Mouse (Mus musculus) lung, postnatal 0 days (tissue): ENCODE results near the gene Zfp111. TPM values are rescaled to one million over a fixed set of nuclear protein-coding genes. Genes with fewer than 3 reads are reported as not detected.

Source experiments
- ATAC-seq: fragments of 200-750 bp; cut with Nextera tagmentation; 2 replicates; pipeline ENCODE4 v1.8.0; 2017; ENCODE audit warnings: moderate library complexity
- DNase-seq: peaks from one replicate; pipeline ENCODE4 v3.0.0-alpha.2; 2016; ENCODE audit warnings: low spot score
- H3K27ac ChIP-seq: fragments of 300-500 bp; sonication (generic); 2 replicates; pipeline ENCODE4 v1.5.1; 2014; ENCODE audit warnings: antibody characterized with exemption, mild to moderate bottlenecking, low read length, mixed read lengths
- H3K27me3 ChIP-seq: fragments of 300-500 bp; sonication (generic); replicated peaks from 2 replicates; pipeline ENCODE4 v1.6.1; 2014; ENCODE audit warnings: low read length, mixed read lengths; ENCODE audit not compliant: insufficient read depth
- H3K36me3 ChIP-seq: fragments of 300-500 bp; sonication (generic); 2 replicates; pipeline ENCODE4 v1.6.1; 2014; ENCODE audit warnings: low read length, mixed read lengths; ENCODE audit not compliant: insufficient read depth
- H3K4me1 ChIP-seq: fragments of 300-500 bp; sonication (generic); 2 replicates; pipeline ENCODE4 v1.6.1; 2014; ENCODE audit warnings: antibody characterized with exemption, low read depth, low read length, mixed read lengths; ENCODE audit not compliant: insufficient read depth
- H3K4me2 ChIP-seq: fragments of 300-500 bp; sonication (generic); replicated peaks from 2 replicates; pipeline ENCODE4 v1.6.1; 2014; ENCODE audit warnings: low read depth, mild to moderate bottlenecking, low read length, moderate library complexity, mixed read lengths
- H3K4me3 ChIP-seq: fragments of 300-500 bp; sonication (generic); 2 replicates; pipeline ENCODE4 v1.5.1; 2014; ENCODE audit warnings: low read depth, low read length
- H3K9ac ChIP-seq: fragments of 300-500 bp; sonication (generic); replicated peaks from 2 replicates; pipeline ENCODE4 v1.6.1; 2014; ENCODE audit warnings: low read depth, mild to moderate bottlenecking
- H3K9me3 ChIP-seq: fragments of 300-500 bp; sonication (generic); 2 replicates; pipeline ENCODE4 v1.6.1; 2016; ENCODE audit warnings: low read length, mixed read lengths
- CTCF ChIP-seq: IDR thresholded peaks from 2 replicates; pipeline ENCODE4 v1.5.1; 2016; ENCODE audit warnings: antibody characterized with exemption, mild to moderate bottlenecking
- EP300 ChIP-seq: IDR thresholded peaks from 2 replicates; pipeline ENCODE4 v1.6.1; 2016; ENCODE audit warnings: antibody characterized with exemption, mild to moderate bottlenecking, control low read depth
- WGBS: fragments of 180-500 bp; shearing (Covaris S2); extraction: QIAGEN DNeasy Blood & Tissue Kit; methylation state at CpG from one replicate; pipeline ENCODE4 v1.1.7; 2014; 5-methylcytosine and 5-hydroxymethylcytosine counted together
- polyA plus RNA-seq: library from polyadenylated mRNA; unstranded; fragments of >200 nt; fragmentation: Nextera tagmentation; extraction: Ambion mirVana; gene quantifications from 2 replicates; pipeline ENCODE4 v1.2.1, GENCODE M21; 2015

Gene Zfp111
- polyA plus RNA-seq, 1 experiment from 2014 or later, result 3.7 TPM

- Histone ChIP-seq H3K27ac (no peak overlapping the region), H3K36me3 (no peaks in the 10 kb centered on the region), H3K9ac (no peak overlapping the region), H3K4me2 (no peak overlapping the region), H3K27me3 (no peaks in the 10 kb centered on the region), H3K4me3 (no peak overlapping the region), H3K4me1 (no peaks in the 10 kb centered on the region), H3K9me3 (no peaks in the 10 kb centered on the region)
- 48% methylated on average over 4 of the region's 4 CpGs for WGBS
- DNase-seq, result no peak
- TF ChIP-seq CTCF, result no peak
- TF ChIP-seq EP300, result no peak
- ATAC-seq, result no peak
Measured at GRCm38 (mm10) chr7:24172191-24172590, 39.1 kb downstream of the Zfp111 start.

GRCm38 (mm10) chr7:24153272-24153671 lies 58.0 kb downstream of the Zfp111 start:
- TF ChIP-seq EP300, result no peak
- peak; percentile 53 for TF ChIP-seq CTCF
- ATAC-seq (no peak), DNase-seq (no peak)
- Histone ChIP-seq H3K4me2 (no peak overlapping the region), H3K4me3 (no peak overlapping the region), H3K9ac (no peak overlapping the region), H3K9me3 (no peaks in the 10 kb centered on the region), H3K27me3 (no peaks in the 10 kb centered on the region), H3K36me3 (no peaks in the 10 kb centered on the region), H3K4me1 (no peaks in the 10 kb centered on the region), H3K27ac (no peak overlapping the region)
- WGBS, result 6% methylated on average over 1 of the region's 1 CpGs

Other genes with a start within 250 kb of the Zfp111 start
- not detected in 2 replicates for gene Vmn1r181, start 236.8 kb downstream of the Zfp111 start, polyA plus RNA-seq
- gene V1rd19, start 209.8 kb downstream of the Zfp111 start, polyA plus RNA-seq, result not detected in 2 replicates
- gene Vmn1r183, start 158.2 kb downstream of the Zfp111 start, polyA plus RNA-seq, result not detected in 2 replicates
- 10.4 and 10.5 TPM in 2 replicates for gene Zfp180, start 129.5 kb downstream of the Zfp111 start, polyA plus RNA-seq
- gene Zfp112, start 99.1 kb downstream of the Zfp111 start, polyA plus RNA-seq, result 3.3 and 4.3 TPM in 2 replicates
- gene Zfp235, start 77.3 kb downstream of the Zfp111 start, polyA plus RNA-seq, result 10.2 and 11.5 TPM in 2 replicates
- 0.90 and 1.1 TPM in 2 replicates for gene Zfp114, start 36.4 kb downstream of the Zfp111 start, polyA plus RNA-seq
- 1.2 and 1.7 TPM in 2 replicates for gene Zfp109, start 26.1 kb upstream of the Zfp111 start, polyA plus RNA-seq
- gene Zfp108, start 43.4 kb upstream of the Zfp111 start, polyA plus RNA-seq, result 2.2 and 2.4 TPM in 2 replicates
- gene Zfp93, start 59.0 kb upstream of the Zfp111 start, polyA plus RNA-seq, result 4.4 and 5.3 TPM in 2 replicates
- gene Zfp61, start 89.8 kb upstream of the Zfp111 start, polyA plus RNA-seq, result 15.7 and 16.7 TPM in 2 replicates
- 5.2 and 5.7 TPM in 2 replicates for gene Zfp94, start 105.2 kb upstream of the Zfp111 start, polyA plus RNA-seq
- 0.27 TPM in 2 replicates for gene Tescl, start 122.5 kb upstream of the Zfp111 start, polyA plus RNA-seq
- not detected in 2 replicates for gene Lypd5, start 137.8 kb upstream of the Zfp111 start, polyA plus RNA-seq
- gene Kcnn4, start 158.8 kb upstream of the Zfp111 start, polyA plus RNA-seq, result 2.0 and 2.6 TPM in 2 replicates
- 15.2 and 16.4 TPM in 2 replicates for gene Smg9, start 188.2 kb upstream of the Zfp111 start, polyA plus RNA-seq
- gene Irgc1, start 240.9 kb upstream of the Zfp111 start, polyA plus RNA-seq, result 0.24 and 0.29 TPM in 2 replicates